Mouse (Mus musculus): ENCODE data around the gene Ksr1. TPM values are rescaled to one million over a fixed set of nuclear protein-coding genes. Genes with fewer than 3 reads are reported as not detected.

Gene Ksr1
- total and polyA plus RNA-seq, 3 experiments = 22.5 to 73.1 (median 61.2) TPM

DNA sequence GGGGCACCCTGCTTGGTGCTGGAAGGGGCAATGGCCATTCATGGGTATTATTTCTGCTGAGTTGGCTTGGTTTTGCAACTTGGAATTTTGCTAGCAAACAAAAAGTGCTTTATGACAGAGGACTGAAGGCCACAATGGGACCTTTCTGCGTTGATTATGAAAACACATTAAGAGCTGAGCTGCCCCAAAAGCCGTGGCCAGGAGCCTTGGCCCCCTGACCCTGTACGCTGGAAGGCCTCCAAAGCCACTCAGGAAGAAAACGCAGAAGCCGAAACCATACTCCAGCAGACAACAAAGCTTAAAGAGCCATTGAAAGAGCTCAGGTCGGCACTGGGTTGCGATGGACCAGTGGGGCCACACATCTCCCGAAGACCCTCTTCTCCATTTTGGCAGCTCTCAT is 47.2 kb downstream of the Ksr1 start:
- H3K27me3 ChIP-seq (replicated peaks) = no peaks in the 10 kb centered on the region
- no peak overlapping the region for H3K9ac ChIP-seq (ENCODE audit: insufficient read depth, low read depth)
- peaks cover 70 to 99% of the 10 kb centered on the region in 2 experiments for H3K4me1 ChIP-seq (ENCODE audit: control insufficient read depth in 1 of 2, insufficient read depth in 2 of 2)
- H3K4me2 ChIP-seq (ENCODE audit: insufficient read depth, low read depth, poor library complexity, severe bottlenecking) = no peak overlapping the region
- H3K79me2 ChIP-seq (replicated peaks; ENCODE audit: control insufficient read depth, extremely low read depth, insufficient read depth, poor library complexity, severe bottlenecking) = peaks cover 54% of the 10 kb centered on the region
- dilution Hi-C loops (cut with MboI; ENCODE audit: extremely low pct_ligation_motif_present, extremely low pct_unique_long_range_greater_than_20kb, low sequenced_read_pairs) (no loop called here), in situ Hi-C loops (cut with MboI; ENCODE audit: low pct_ligation_motif_present, low pct_unique_long_range_greater_than_20kb, low sequenced_read_pairs) (no loop called here)
- no peak overlapping the region for H3K27ac ChIP-seq (ENCODE audit: insufficient read depth, low read depth)
- no peaks in the 10 kb centered on the region for H3K9me3 ChIP-seq (replicated peaks; ENCODE audit: low read length)
- no peak overlapping the region for H3K4me3 ChIP-seq (replicated peaks in 1 of 3; ENCODE audit: low read depth in 2 of 3, low read length in 2 of 3, poor library complexity in 1 of 3)
- peaks cover 13 to 67% of the 10 kb centered on the region in 2 experiments for H3K36me3 ChIP-seq (replicated peaks in 1 of 2; ENCODE audit: control insufficient read depth in 1 of 2, insufficient read depth in 1 of 2, low read length in 1 of 2)
- DNase-seq (ENCODE audit: extremely low read depth) = no peak
- TF ChIP-seq USF1 (IDR thresholded peaks at IDR 0.05; ENCODE audit: low read depth, low read length) = no peak
- no peak for TF ChIP-seq MAX (IDR thresholded peaks at IDR 0.05; ENCODE audit: low read length)
- no peak for TF ChIP-seq GABPA (IDR thresholded peaks at IDR 0.05; ENCODE audit: insufficient replicate concordance, low read depth, low read length)
- TF ChIP-seq JUN (IDR thresholded peaks at IDR 0.05; ENCODE audit: insufficient read depth, low read depth, low read length) = no peak

DNA sequence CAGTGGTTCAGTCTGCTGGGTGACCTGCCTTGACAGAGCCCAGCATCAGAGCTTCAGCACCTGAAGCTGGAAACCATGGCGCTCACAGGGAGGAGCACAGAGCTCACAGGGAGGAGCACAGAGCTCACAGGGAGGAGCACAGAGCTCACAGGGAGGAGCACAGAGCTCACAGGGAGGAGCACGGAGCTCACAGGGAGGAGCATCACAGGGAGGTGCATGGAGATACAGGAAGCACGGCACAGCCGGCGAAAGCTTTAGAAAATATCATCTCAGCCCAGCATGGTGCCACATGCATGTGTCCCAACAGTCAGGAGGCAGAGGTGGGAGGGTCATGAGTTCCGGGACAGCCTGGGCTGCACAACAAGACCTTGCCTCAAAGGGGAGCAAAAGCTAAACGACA is 48.5 kb downstream of the Ksr1 start:
- H3K36me3 ChIP-seq (replicated peaks in 1 of 2; ENCODE audit: control insufficient read depth in 1 of 2, insufficient read depth in 1 of 2, low read length in 1 of 2) = peaks cover 13 to 70% of the 10 kb centered on the region in 2 experiments
- in situ Hi-C loops (cut with MboI; ENCODE audit: low pct_ligation_motif_present, low pct_unique_long_range_greater_than_20kb, low sequenced_read_pairs) = no loop called here

DNA sequence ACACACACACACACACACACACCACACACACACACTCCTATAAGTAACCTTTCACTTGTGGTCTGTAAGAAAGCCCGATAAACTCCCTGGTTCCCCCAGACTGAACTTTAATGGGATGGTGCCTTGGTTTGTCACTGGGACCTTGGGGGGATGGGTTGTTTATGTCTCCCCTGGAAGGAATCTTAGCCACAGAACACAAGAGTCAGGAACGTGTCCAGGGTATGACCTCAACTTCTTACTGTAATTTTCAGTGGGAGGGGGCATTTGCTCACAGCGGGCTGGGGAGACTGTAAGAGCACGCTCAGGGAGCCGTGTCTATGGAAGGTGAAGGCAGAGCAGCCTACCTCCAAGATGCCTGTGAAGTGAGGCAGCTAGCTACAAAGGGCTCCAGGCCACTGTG is 49.5 kb downstream of the Ksr1 start:
- H3K79me2 ChIP-seq (replicated peaks; ENCODE audit: control insufficient read depth, extremely low read depth, insufficient read depth, poor library complexity, severe bottlenecking) = peaks cover 40% of the 10 kb centered on the region
- H3K36me3 ChIP-seq (replicated peaks in 1 of 2; ENCODE audit: control insufficient read depth in 1 of 2, insufficient read depth in 1 of 2, low read length in 1 of 2) = peaks cover 15 to 72% of the 10 kb centered on the region in 2 experiments
- TF ChIP-seq RCOR1 (conservative IDR thresholded peaks at IDR 0.05; ENCODE audit: low read depth, low read length) (no peak), ZC3H11A (IDR thresholded peaks at IDR 0.05; ENCODE audit: low read depth, low read length) (no peak), MAFK (IDR thresholded peaks at IDR 0.05; ENCODE audit: insufficient replicate concordance, low read length) (no peak)
- no peak overlapping the region for H3K9ac ChIP-seq (ENCODE audit: insufficient read depth, low read depth)
- H3K4me1 ChIP-seq (ENCODE audit: control insufficient read depth in 1 of 2, insufficient read depth in 2 of 2) = peaks cover 77 to 100% of the 10 kb centered on the region in 2 experiments
- no peak overlapping the region for H3K4me2 ChIP-seq (ENCODE audit: insufficient read depth, low read depth, poor library complexity, severe bottlenecking)
- no peak for DNase-seq (ENCODE audit: extremely low read depth)
- no peak overlapping the region for H3K4me3 ChIP-seq (replicated peaks in 1 of 3; ENCODE audit: low read depth in 2 of 3, low read length in 2 of 3, poor library complexity in 1 of 3)
- no peaks in the 10 kb centered on the region for H3K9me3 ChIP-seq (replicated peaks; ENCODE audit: low read length)
- in situ Hi-C loops (cut with MboI; ENCODE audit: low pct_ligation_motif_present, low pct_unique_long_range_greater_than_20kb, low sequenced_read_pairs) (no loop called here), dilution Hi-C loops (cut with MboI; ENCODE audit: extremely low pct_ligation_motif_present, extremely low pct_unique_long_range_greater_than_20kb, low sequenced_read_pairs) (no loop called here)
- no peaks in the 10 kb centered on the region for H3K27me3 ChIP-seq (replicated peaks)
- H3K27ac ChIP-seq (ENCODE audit: insufficient read depth, low read depth) = no peak overlapping the region

More for the DNA sequence above, 48.5 kb downstream of the Ksr1 start:
- Histone ChIP-seq H3K9me3 (replicated peaks; ENCODE audit: low read length) (no peaks in the 10 kb centered on the region), H3K27ac (ENCODE audit: insufficient read depth, low read depth) (no peak overlapping the region), H3K9ac (ENCODE audit: insufficient read depth, low read depth) (no peak overlapping the region), H3K4me3 (replicated peaks in 1 of 3; ENCODE audit: low read depth in 2 of 3, low read length in 2 of 3, poor library complexity in 1 of 3) (no peak overlapping the region), H3K4me2 (ENCODE audit: insufficient read depth, low read depth, poor library complexity, severe bottlenecking) (no peak overlapping the region), H3K79me2 (replicated peaks; ENCODE audit: control insufficient read depth, extremely low read depth, insufficient read depth, poor library complexity, severe bottlenecking) (peaks cover 50% of the 10 kb centered on the region), H3K27me3 (replicated peaks) (no peaks in the 10 kb centered on the region), H3K4me1 (ENCODE audit: control insufficient read depth in 1 of 2, insufficient read depth in 2 of 2) (peaks cover 75 to 100% of the 10 kb centered on the region in 2 experiments)
- dilution Hi-C loops (cut with MboI; ENCODE audit: extremely low pct_ligation_motif_present, extremely low pct_unique_long_range_greater_than_20kb, low sequenced_read_pairs) = no loop called here
- no peak for TF ChIP-seq PAX5 (IDR thresholded peaks at IDR 0.05; ENCODE audit: low read length)
- TF ChIP-seq RAD21 (IDR thresholded peaks at IDR 0.05; ENCODE audit: low read depth, low read length) = no peak
- no peak for DNase-seq (ENCODE audit: extremely low read depth)
